Mouse (Mus musculus) ES-Bruce4 (cell line): Measurements from ENCODE around the gene Nacc1. TPM values are rescaled to one million over a fixed set of nuclear protein-coding genes. Genes with fewer than 3 reads are reported as not detected.

Source experiments
- H3K27ac ChIP-seq: 2 replicates; pipeline ENCODE4 v1.5.1; 2012; ENCODE audit warnings: low read length, inconsistent platforms; ENCODE audit not compliant: insufficient read depth
- H3K27me3 ChIP-seq: 2 replicates; pipeline ENCODE4 v1.6.1; 2012; ENCODE audit warnings: mild to moderate bottlenecking, low read length, inconsistent platforms; ENCODE audit not compliant: control insufficient read depth, poor library complexity, insufficient read depth, severe bottlenecking
- H3K36me3 ChIP-seq: 2 replicates; pipeline ENCODE4 v1.6.1; 2012; ENCODE audit warnings: inconsistent platforms, mild to moderate bottlenecking, low read length, moderate library complexity; ENCODE audit not compliant: control insufficient read depth, poor library complexity, insufficient read depth, severe bottlenecking
- H3K4me1 ChIP-seq: one replicate; pipeline ENCODE4 v1.8.1; 2011; ENCODE audit warnings: low read length; ENCODE audit not compliant: control insufficient read depth, insufficient read depth
- H3K4me3 ChIP-seq: 2 replicates; pipeline ENCODE4 v1.5.1; 2011; ENCODE audit warnings: low read depth, mild to moderate bottlenecking, low read length
- H3K9ac ChIP-seq: 2 replicates; pipeline ENCODE4 v1.6.1; 2012; ENCODE audit warnings: low read depth, mild to moderate bottlenecking, inconsistent platforms; ENCODE audit not compliant: poor library complexity, severe bottlenecking
- H3K9me3 ChIP-seq: replicated peaks from 2 replicates; pipeline ENCODE4 v1.6.1; 2012; ENCODE audit warnings: mild to moderate bottlenecking, low read length, inconsistent platforms; ENCODE audit not compliant: control insufficient read depth, poor library complexity, insufficient read depth, severe bottlenecking
- CTCF ChIP-seq: IDR thresholded peaks from one replicate; pipeline ENCODE4 v1.8.1; 2011; ENCODE audit warnings: low read depth, low read length
- EP300 ChIP-seq: IDR thresholded peaks from 2 replicates; pipeline ENCODE4 v1.6.1; 2011; ENCODE audit warnings: low read depth, low read length; ENCODE audit not compliant: insufficient read depth
- POLR2A ChIP-seq: IDR thresholded peaks from one replicate; pipeline ENCODE4 v1.8.1; 2011; ENCODE audit warnings: low read length; ENCODE audit not compliant: insufficient read depth
- polyA plus RNA-seq: library from polyadenylated mRNA; stranded (reverse); fragments of >200 nt; gene quantifications from 2 replicates; pipeline ENCODE4 v1.2.4, GENCODE M21; 2011; ENCODE audit warnings: low read depth; ENCODE audit not compliant: missing spikeins, insufficient read depth, insufficient read length

Nacc1 gene
- polyA plus RNA-seq, 1 experiment = 89.7 TPM

GRCm38 (mm10) chr8:84732545-84732944 is 44.9 kb upstream of the Nacc1 start:
- Histone ChIP-seq H3K27ac (no peak overlapping the region), H3K9ac (no peak overlapping the region), H3K27me3 (no peaks in the 10 kb centered on the region), H3K4me1 (no peaks in the 10 kb centered on the region), H3K4me3 (no peak overlapping the region), H3K36me3 (no peaks in the 10 kb centered on the region), H3K9me3 (no peaks in the 10 kb centered on the region)
- TF ChIP-seq POLR2A (no peak), CTCF (no peak), EP300 (no peak)

DNA sequence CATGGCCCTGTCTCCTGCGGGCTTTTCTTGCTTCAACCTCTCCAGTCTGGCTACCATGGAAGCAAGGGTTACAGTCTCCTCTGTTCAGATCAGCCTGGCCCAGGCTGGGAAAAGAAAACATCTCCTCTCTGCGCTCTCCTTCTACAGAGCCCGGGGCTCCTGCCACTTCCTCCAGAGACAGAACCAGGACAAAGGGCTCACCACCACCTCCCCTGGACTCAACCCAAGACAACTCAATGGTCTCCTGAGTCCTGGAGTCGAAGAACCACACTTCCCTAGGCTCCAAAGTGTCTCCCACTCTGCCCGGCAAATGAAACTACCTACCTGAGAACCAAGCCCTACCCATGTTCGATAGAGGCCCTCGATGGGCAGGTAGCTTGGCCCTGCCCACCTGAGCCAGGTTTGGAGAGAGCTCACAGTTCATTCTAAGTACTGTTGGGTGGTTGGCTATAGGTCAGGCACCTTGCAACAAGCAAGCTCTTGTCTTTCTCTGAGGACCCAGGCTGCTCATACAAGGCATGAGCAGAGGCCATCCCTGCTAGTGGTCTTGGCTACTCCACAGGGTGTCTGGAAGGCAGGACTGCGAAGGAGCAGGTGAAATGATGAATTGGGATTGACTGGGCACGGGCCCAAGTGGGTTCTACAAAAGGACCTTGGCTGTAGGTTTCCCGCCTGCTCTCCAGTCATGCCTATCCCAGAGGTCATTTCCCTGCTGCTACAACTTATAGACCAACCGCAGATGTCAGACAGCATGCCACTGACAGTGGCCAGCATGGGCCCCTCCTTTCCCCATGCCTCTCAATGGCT is 43.9 kb upstream of the Nacc1 start:
- no peaks in the 10 kb centered on the region for H3K36me3 ChIP-seq
- H3K4me1 ChIP-seq = no peaks in the 10 kb centered on the region
- H3K9ac ChIP-seq = no peak overlapping the region
- H3K27ac ChIP-seq = no peak overlapping the region
- no peak for TF ChIP-seq CTCF
- TF ChIP-seq POLR2A = no peak
- no peak for TF ChIP-seq EP300
- no peak overlapping the region for H3K4me3 ChIP-seq
- no peaks in the 10 kb centered on the region for H3K27me3 ChIP-seq
- H3K9me3 ChIP-seq = no peaks in the 10 kb centered on the region

DNA sequence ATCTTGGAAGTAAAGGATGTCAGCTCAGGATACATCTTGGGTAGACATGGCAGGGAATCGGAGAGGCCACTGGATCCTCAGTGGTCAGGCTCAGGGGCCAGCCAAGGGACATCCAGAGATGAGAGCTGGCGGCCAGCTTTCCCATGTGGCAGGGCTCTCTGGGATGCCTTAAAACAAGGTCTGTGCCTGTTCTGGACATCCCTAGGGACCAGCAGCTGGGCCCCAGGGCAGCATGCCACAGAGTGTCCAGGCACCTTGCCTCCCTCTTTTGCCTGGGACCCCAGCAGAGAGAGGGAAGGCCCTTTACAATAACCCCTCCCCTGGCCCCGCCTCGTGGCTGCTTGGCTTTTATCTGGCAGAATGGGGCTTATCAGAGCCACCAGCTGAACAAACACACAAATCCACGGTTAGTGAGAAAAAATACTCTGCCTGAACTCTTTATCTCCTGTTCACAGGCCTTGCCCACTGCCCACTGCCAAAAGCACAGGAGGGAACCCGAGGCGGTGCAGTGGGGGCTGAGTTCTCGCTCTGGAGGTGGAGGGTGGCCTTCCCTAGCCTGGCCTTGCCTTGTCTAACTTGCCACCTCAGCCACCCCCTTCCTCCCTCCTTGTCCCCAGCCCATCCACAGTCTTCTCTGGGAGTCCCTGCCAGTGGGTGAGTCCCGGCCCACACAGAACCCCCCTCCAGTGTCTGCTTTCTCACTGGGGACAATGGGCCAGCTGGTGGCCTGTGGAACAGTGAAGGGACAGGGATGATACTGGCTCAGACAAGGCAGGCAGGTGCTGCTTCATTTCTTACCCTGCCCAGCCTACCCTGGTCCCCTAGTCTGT is 43.1 kb upstream of the Nacc1 start:
- Histone ChIP-seq H3K27ac (no peak overlapping the region), H3K9ac (no peak overlapping the region), H3K36me3 (no peaks in the 10 kb centered on the region), H3K4me1 (no peaks in the 10 kb centered on the region), H3K9me3 (no peaks in the 10 kb centered on the region), H3K4me3 (no peak overlapping the region), H3K27me3 (no peaks in the 10 kb centered on the region)
- no peak for TF ChIP-seq EP300
- no peak for TF ChIP-seq POLR2A
- TF ChIP-seq CTCF = no peak

GRCm38 (mm10) chr8:84729921-84730362 is 42.3 kb upstream of the Nacc1 start:
- no peak for TF ChIP-seq EP300
- TF ChIP-seq CTCF = no peak
- no peak for TF ChIP-seq POLR2A
- no peaks in the 10 kb centered on the region for H3K27me3 ChIP-seq
- no peak overlapping the region for H3K4me3 ChIP-seq
- no peaks in the 10 kb centered on the region for H3K36me3 ChIP-seq
- H3K9ac ChIP-seq = no peak overlapping the region
- no peak overlapping the region for H3K27ac ChIP-seq
- H3K4me1 ChIP-seq = no peaks in the 10 kb centered on the region
- H3K9me3 ChIP-seq = no peaks in the 10 kb centered on the region

DNA sequence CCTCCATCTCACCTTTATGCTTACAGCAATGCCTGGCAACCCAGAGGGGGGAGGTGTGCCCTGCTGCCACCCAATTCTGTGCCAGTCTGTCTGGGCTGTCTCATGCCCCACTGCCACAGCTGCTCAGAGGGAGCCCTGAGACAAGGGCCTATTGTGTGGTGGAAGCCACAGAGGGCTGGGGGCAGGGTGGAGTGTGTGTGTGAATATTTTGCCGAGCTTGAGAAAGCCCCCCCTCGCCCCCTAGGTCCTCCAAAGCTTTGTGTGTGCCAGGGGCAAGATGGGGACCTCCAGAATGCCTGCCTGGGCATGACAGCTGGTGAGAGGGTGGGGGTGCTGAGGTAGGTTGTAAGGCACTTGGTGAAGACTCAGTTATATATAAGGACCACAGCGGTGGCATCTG is 40.8 kb upstream of the Nacc1 start:
- no peaks in the 10 kb centered on the region for H3K9me3 ChIP-seq
- H3K27me3 ChIP-seq = no peaks in the 10 kb centered on the region
- H3K9ac ChIP-seq = no peak overlapping the region
- H3K4me3 ChIP-seq = no peak overlapping the region
- H3K27ac ChIP-seq = no peak overlapping the region
- H3K4me1 ChIP-seq = peaks cover under 1% of the 10 kb centered on the region
- no peaks in the 10 kb centered on the region for H3K36me3 ChIP-seq
- TF ChIP-seq CTCF (no peak), EP300 (no peak), POLR2A (no peak)

DNA sequence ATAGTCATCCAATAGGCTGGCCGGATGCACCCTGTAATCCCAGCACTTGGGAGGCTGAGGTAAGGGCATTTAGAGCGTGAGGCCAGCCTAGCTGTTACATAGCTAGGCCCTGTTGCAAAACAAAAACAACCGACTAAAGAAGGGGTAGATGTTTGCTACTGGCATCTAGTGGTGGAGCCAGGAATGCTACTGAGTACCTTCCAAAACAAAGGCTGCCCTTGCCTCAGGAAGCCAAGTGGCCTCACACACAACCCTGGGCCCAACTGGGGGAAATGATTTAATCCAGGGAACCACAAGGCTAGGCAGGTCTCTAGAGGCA is 38.2 kb upstream of the Nacc1 start:
- Histone ChIP-seq H3K27me3 (no peaks in the 10 kb centered on the region), H3K36me3 (no peaks in the 10 kb centered on the region), H3K27ac (no peak overlapping the region), H3K9ac (no peak overlapping the region), H3K9me3 (no peaks in the 10 kb centered on the region), H3K4me3 (no peak overlapping the region), H3K4me1 (peaks cover 10% of the 10 kb centered on the region)
- TF ChIP-seq POLR2A (no peak), CTCF (peak; percentile 15)
